15 mouse cellular contexts compared by ENCODE assay signal in genomic region chr9:109895593-109895992, GRCm38 (mm10). TPM values are rescaled to one million over a fixed set of nuclear protein-coding genes. Genes with fewer than 3 reads are reported as not detected.
A peak's percentile ranks its signal among the peaks of the same experiment; 100 is the strongest.
DNase-seq lines count a peak whose midpoint lies in the region; ATAC-seq lines count a peak whose summit lies in the region.
"Had no signal": no experiment of that assay in that cellular context is flagged by ENCODE, and none has a peak within 500 bp of the region (broad histone marks: within the 10 kb centered on the region; RNA-seq: fewer than 3 reads in every experiment).

No protein-coding gene starts in this region.

- ATAC-seq in liver, embryonic 12.5 days, result no peak
- ATAC-seq in midbrain, embryonic 15.5 days (replicated peaks), result no peak

- no peak overlapping the region for H3K9ac ChIP-seq in liver, embryonic 12.5 days
- H3K9ac ChIP-seq in midbrain, embryonic 15.5 days, result no peak overlapping the region
- H3K9ac ChIP-seq: midbrain, embryonic 12.5 days; neural tube, embryonic 15.5 days had no signal

- H3K27ac ChIP-seq in brown adipose tissue, adult 24 weeks (replicated peaks; ENCODE audit: low read depth, low read length), result peak overlapping the region; percentile 76
- H3K27ac ChIP-seq in liver, embryonic 12.5 days, result peak overlapping the region; percentile 53; the same call in 1 of the 2 replicates
- H3K27ac ChIP-seq in midbrain, embryonic 15.5 days, result no peak overlapping the region
- H3K27ac ChIP-seq: midbrain, embryonic 12.5 days; neural tube, embryonic 15.5 days had no signal

- no peaks in the 10 kb centered on the region for H3K9me3 ChIP-seq in liver, embryonic 12.5 days (replicated peaks)
- H3K9me3 ChIP-seq in midbrain, embryonic 15.5 days, result no peaks in the 10 kb centered on the region
- H3K9me3 ChIP-seq: G1E; midbrain, embryonic 12.5 days; neural tube, embryonic 15.5 days had no signal

- H3K4me2 ChIP-seq in liver, embryonic 12.5 days, result no peak overlapping the region
- H3K4me2 ChIP-seq in midbrain, embryonic 15.5 days, result no peak overlapping the region
- H3K4me2 ChIP-seq: midbrain, embryonic 12.5 days; neural tube, embryonic 15.5 days had no signal

- DNase-seq in gastrocnemius, adult 18-20 months (ENCODE audit: low spot score), result peak; percentile 69
- no peak for DNase-seq in gastrocnemius, postnatal 25 days
- peak; percentile 87 for DNase-seq in kidney, adult 11 months
- DNase-seq in left cerebral cortex, postnatal 25 days (ENCODE audit: low spot score in 2 of 2), result no peak
- no peak for DNase-seq in adrenal gland, postnatal 14 days
- DNase-seq: adrenal gland, postnatal 10 days; cerebellum, postnatal 25 days had no signal

- peaks cover 60% of the 10 kb centered on the region for H3K36me3 ChIP-seq in liver, embryonic 12.5 days
- peaks cover 9% of the 10 kb centered on the region; the same call in 1 of the 2 replicates for H3K36me3 ChIP-seq in midbrain, embryonic 15.5 days (replicated peaks)

- no peak overlapping the region for H3K4me3 ChIP-seq in brown adipose tissue, adult 24 weeks (ENCODE audit: insufficient read depth, low read depth, low read length)
- no peak overlapping the region for H3K4me3 ChIP-seq in liver, embryonic 12.5 days
- no peak overlapping the region for H3K4me3 ChIP-seq in midbrain, embryonic 15.5 days
- H3K4me3 ChIP-seq: erythroblast, embryonic 14.5 days; layer of hippocampus, adult 2 months; midbrain, embryonic 12.5 days; neural tube, embryonic 15.5 days had no signal

- WGBS in liver, embryonic 12.5 days (ENCODE audit: insufficient replicate concordance), result 65% methylated on average over 6 of the region's 6 CpGs
- WGBS in midbrain, embryonic 15.5 days, result 88% methylated on average over 6 of the region's 6 CpGs

- no peaks in the 10 kb centered on the region for H3K27me3 ChIP-seq in liver, embryonic 12.5 days (replicated peaks)
- no peaks in the 10 kb centered on the region for H3K27me3 ChIP-seq in midbrain, embryonic 15.5 days (replicated peaks)
- H3K27me3 ChIP-seq: midbrain, embryonic 12.5 days; neural tube, embryonic 15.5 days had no signal

- intact Hi-C loops in left cerebral cortex, postnatal 25 days (cut with DNase I), result loop anchor here (2.0 kb wide), 2 partner anchors 35 to 175 kb away; partner anchors contain the start of gene Map4

- peaks cover 24% of the 10 kb centered on the region for H3K4me1 ChIP-seq in brown adipose tissue, adult 24 weeks (ENCODE audit: control insufficient read depth, insufficient read depth, insufficient read length, low read length)
- peaks cover 23% of the 10 kb centered on the region for H3K4me1 ChIP-seq in liver, embryonic 12.5 days
- peaks cover 5% of the 10 kb centered on the region for H3K4me1 ChIP-seq in midbrain, embryonic 15.5 days

RNA-seq across cellular contexts. Expression of gene Cdc25a, which starts 20.2 kb away (rescaled TPM):
- total RNA-seq in gastrocnemius, adult 18-20 months (2021), result 1 to 10 TPM; 3.9 to 4.7 TPM
- total RNA-seq in gastrocnemius, postnatal 25 days (2021), result 1 to 10 TPM; 3.6 to 3.7 TPM
- polyA plus RNA-seq in brown adipose tissue, adult 24 weeks (2012; ENCODE audit: insufficient read depth, insufficient read length, missing spikeins), result 1.7 and 4.0 TPM in 2 replicates
- polyA plus RNA-seq in liver, embryonic 12.5 days (2016; fragmentation: Nextera tagmentation; extraction: Ambion mirVana), result 34.9 and 36.4 TPM in 2 replicates
- polyA plus RNA-seq in midbrain, embryonic 15.5 days (2015; fragmentation: Nextera tagmentation; extraction: Ambion mirVana), result 12.4 and 14.7 TPM in 2 replicates
- 1 to 10 TPM; 3.9 to 4.0 TPM for total RNA-seq in left cerebral cortex, postnatal 25 days (2021)
- total RNA-seq in adrenal gland, postnatal 14 days (2021), result 14.6 and 16.7 TPM in 2 replicates

RNA-seq across cellular contexts. Expression of gene Map4, which starts 35.7 kb away (rescaled TPM):
- 100 to 1,000 TPM; 514 to 562 TPM for total RNA-seq in gastrocnemius, adult 18-20 months (2021)
- 100 to 1,000 TPM; 426 to 444 TPM for total RNA-seq in gastrocnemius, postnatal 25 days (2021)
- 34.0 and 36.5 TPM in 2 replicates for polyA plus RNA-seq in brown adipose tissue, adult 24 weeks (2012; ENCODE audit: insufficient read depth, insufficient read length, missing spikeins)
- polyA plus RNA-seq in liver, embryonic 12.5 days (2016; fragmentation: Nextera tagmentation; extraction: Ambion mirVana), result 18.6 and 19.1 TPM in 2 replicates
- polyA plus RNA-seq in midbrain, embryonic 15.5 days (2015; fragmentation: Nextera tagmentation; extraction: Ambion mirVana), result 167 and 181 TPM in 2 replicates
- 100 to 1,000 TPM; 350 to 364 TPM for total RNA-seq in left cerebral cortex, postnatal 25 days (2021)
- total RNA-seq in adrenal gland, postnatal 14 days (2021), result 85.4 and 94.2 TPM in 2 replicates

RNA-seq across cellular contexts. Expression of gene Camp, which starts 46.2 kb away (rescaled TPM):
- total RNA-seq in gastrocnemius, adult 18-20 months (2021), result not detected
- total RNA-seq in gastrocnemius, postnatal 25 days (2021), result not detected
- not detected in 2 replicates for polyA plus RNA-seq in brown adipose tissue, adult 24 weeks (2012; ENCODE audit: insufficient read depth, insufficient read length, missing spikeins)
- 25.2 and 31.4 TPM in 2 replicates for polyA plus RNA-seq in liver, embryonic 12.5 days (2016; fragmentation: Nextera tagmentation; extraction: Ambion mirVana)
- 2.6 TPM in 1 of 2 replicates, not detected in the other for polyA plus RNA-seq in midbrain, embryonic 15.5 days (2015; fragmentation: Nextera tagmentation; extraction: Ambion mirVana)
- total RNA-seq in left cerebral cortex, postnatal 25 days (2021), result not detected
- 2.4 and 5.2 TPM in 2 replicates for total RNA-seq in adrenal gland, postnatal 14 days (2021)
- total RNA-seq: G1E; layer of hippocampus, adult 2 months had no signal

Comparison
In these comparisons a context has a peak if more than half of its experiments do, and no peak if none do; other contexts are left out.
1. DNase-seq: peak in gastrocnemius, adult 18-20 months (single experiment) and kidney, adult 11 months (single experiment); none in gastrocnemius, postnatal 25 days (single experiment), left cerebral cortex, postnatal 25 days (0 of 2) and adrenal gland, postnatal 14 days (single experiment).